Mouse (Mus musculus): ENCODE measurements around the gene Ccdc85b.

DNA sequence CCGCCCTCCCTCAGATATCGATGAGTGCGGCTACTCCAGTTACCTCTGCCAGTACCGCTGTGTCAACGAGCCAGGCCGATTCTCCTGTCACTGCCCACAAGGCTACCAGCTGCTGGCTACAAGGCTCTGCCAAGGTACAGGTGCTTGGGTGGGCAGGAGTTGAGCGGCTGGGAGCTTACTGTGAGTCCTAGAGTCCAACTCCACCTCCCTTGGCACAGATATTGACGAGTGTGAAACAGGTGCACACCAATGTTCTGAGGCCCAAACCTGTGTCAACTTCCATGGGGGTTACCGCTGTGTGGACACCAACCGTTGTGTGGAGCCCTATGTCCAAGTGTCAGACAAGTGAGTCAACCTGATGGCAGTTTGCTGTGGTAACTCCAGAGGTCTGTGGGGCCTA is 22.3 kb upstream of the Ccdc85b start:
- TF ChIP-seq CTCF (IDR thresholded peaks at IDR 0.05; ENCODE audit: low read depth) (no peak), EP300 (IDR thresholded peaks at IDR 0.05; ENCODE audit: low read depth) (no peak)
